Mouse (Mus musculus) gastrocnemius, postnatal 36 days (tissue): ENCODE data around the gene Olfr1383. TPM values are rescaled to one million over a fixed set of nuclear protein-coding genes. Genes with fewer than 3 reads are reported as not detected.
"Not testable (repeated sequence)": the region's sequence is repeated elsewhere in the genome, so short reads cannot be mapped to it uniquely, and the experiment has no call there.

Source experiments
- DNase-seq, 2 experiments: peaks; one replicate each; pipeline ENCODE4 v3.0.0; 2022
- intact Hi-C: fragments of 180-260 bp; cut with DNase I; formaldehyde crosslinking; loops from one replicate; pipeline ENCODE4 v1.15.1; 2025
- long read RNA-seq, 2 experiments: library from polyadenylated mRNA; stranded (forward); transcript quantifications; one replicate each; pipeline ENCODE4 v2.0.0; 2021
- total RNA-seq, 2 experiments: library from RNA; stranded (reverse); gene quantifications; 2 replicates each; pipeline ENCODE4 v1.2.3; 2021

The Olfr1383 gene
- total RNA-seq, result under 1 TPM in 1 of 2 experiments, not detected in 1; 0.32 TPM
- long read RNA-seq, experiment 1, result 0 reads
- long read RNA-seq, experiment 2, result 0 reads

GRCm38 (mm10) chr11:49519348-49519747, at the start of gene Olfr1383:
TSS of gene Olfr1383 (plus strand) at chr11:49519648.
- no peak for DNase-seq
- intact Hi-C loops, result no loop called here

- no peak for DNase-seq
- intact Hi-C loops, result no loop called here
Observed at GRCm38 (mm10) chr11:49485973-49486372, 33.5 kb upstream of the Olfr1383 start.

GRCm38 (mm10) chr11:49488770-49489169, 30.7 kb upstream of the Olfr1383 start, which contains the start of gene Olfr1385:
TSS of gene Olfr1385 (plus strand) at chr11:49489070.
- intact Hi-C loops, DNase-seq: not testable (repeated sequence)

GRCm38 (mm10) chr11:49518086-49518485, 1.4 kb upstream of the Olfr1383 start:
- no peak for DNase-seq
- intact Hi-C loops, result no loop called here

GRCm38 (mm10) chr11:49527947-49528346, 8.5 kb downstream of the Olfr1383 start, which contains the start of gene Olfr1382:
TSS of gene Olfr1382 (plus strand) at chr11:49528247.
- intact Hi-C loops, result no loop called here

GRCm38 (mm10) chr11:49532761-49533160, 13.3 kb downstream of the Olfr1383 start:
- DNase-seq, result no peak
- intact Hi-C loops, result no loop called here

More at GRCm38 (mm10) chr11:49527947-49528346, 8.5 kb downstream of the Olfr1383 start, which contains the start of gene Olfr1382:
- no peak for DNase-seq

- intact Hi-C loops, result not testable (repeated sequence)
Observed at GRCm38 (mm10) chr11:49536631-49537030, 17.2 kb downstream of the Olfr1383 start.

GRCm38 (mm10) chr11:49543149-49543548, 23.7 kb downstream of the Olfr1383 start, which contains the start of gene Olfr1381:
TSS of gene Olfr1381 (plus strand) at chr11:49543449.
- DNase-seq, intact Hi-C loops: not testable (repeated sequence)

More at GRCm38 (mm10) chr11:49536631-49537030, 17.2 kb downstream of the Olfr1383 start:
- not testable (repeated sequence) for DNase-seq

- intact Hi-C loops, result not testable (repeated sequence)
Observed at GRCm38 (mm10) chr11:49554033-49554432, 34.6 kb downstream of the Olfr1383 start.

GRCm38 (mm10) chr11:49556578-49556977, 37.1 kb downstream of the Olfr1383 start, which contains the start of gene Olfr1380:
TSS of gene Olfr1380 (plus strand) at chr11:49556878.
- intact Hi-C loops, DNase-seq: not testable (repeated sequence)

More at GRCm38 (mm10) chr11:49554033-49554432, 34.6 kb downstream of the Olfr1383 start:
- not testable (repeated sequence) for DNase-seq

- DNase-seq, intact Hi-C loops: not testable (repeated sequence)
Observed at GRCm38 (mm10) chr11:49575054-49575453, 55.6 kb downstream of the Olfr1383 start.

Other genes with a start within 250 kb of the Olfr1383 start
- not detected for gene Olfr1393, start 241.3 kb upstream of the Olfr1383 start, total RNA-seq
- gene Olfr1392, start 234.4 kb upstream of the Olfr1383 start, total RNA-seq, result not detected
- gene Olfr10, start 214.9 kb upstream of the Olfr1383 start, total RNA-seq, result not detected
- not detected for gene Olfr1391, start 196.9 kb upstream of the Olfr1383 start, total RNA-seq
- gene Olfr1390, start 184.5 kb upstream of the Olfr1383 start, total RNA-seq, result not detected
- gene Olfr1389, start 96.6 kb upstream of the Olfr1383 start, total RNA-seq, result not detected
- gene Olfr1388, start 83.0 kb upstream of the Olfr1383 start, total RNA-seq, result under 1 TPM in 1 of 2 experiments, not detected in 1; 0.08 TPM
- not detected for gene Olfr1387, start 64.3 kb upstream of the Olfr1383 start, total RNA-seq
- not detected for gene Olfr1386, start 54.6 kb upstream of the Olfr1383 start, total RNA-seq
- gene Olfr1385, start 30.6 kb upstream of the Olfr1383 start, total RNA-seq, result not detected
- gene Olfr1384, start 12.9 kb upstream of the Olfr1383 start, total RNA-seq, result not detected
- not detected for gene Olfr1382, start 8.6 kb downstream of the Olfr1383 start, total RNA-seq
- gene Olfr1381, start 23.8 kb downstream of the Olfr1383 start, total RNA-seq, result not detected
- gene Olfr1380, start 37.2 kb downstream of the Olfr1383 start, total RNA-seq, result not detected
- gene Flt4, start 89.6 kb downstream of the Olfr1383 start, total RNA-seq, result 1 to 10 TPM; 1.9 to 2.9 TPM
- not detected for gene Scgb3a1, start 144.0 kb downstream of the Olfr1383 start, total RNA-seq
- 10 to 100 TPM in 1 of 2 experiments, 1 to 10 TPM in 1; 9.7 to 10.5 TPM for gene Cnot6, start 193.1 kb downstream of the Olfr1383 start, total RNA-seq